Mouse (Mus musculus) CH12.LX (cell line): Measurements from ENCODE around the gene Clcnka.

Experiments used
- CHD1 ChIP-seq: IDR thresholded peaks from 2 replicates; pipeline ENCODE4 v1.6.1; 2012; ENCODE audit warnings: low read depth, low read length, improper control_type of control experiment, inconsistent platforms
- CTCF ChIP-seq, 2 experiments: IDR thresholded peaks in 1 of 2; conservative IDR thresholded peaks in 1 of 2; 2 replicates each; pipeline ENCODE4 v1.5.1; 2011 to 2012; ENCODE audit warnings: low read depth in 2 of 2, low read length in 2 of 2, improper control_type of control experiment in 1 of 2, inconsistent platforms in 1 of 2, mild to moderate bottlenecking in 1 of 2, moderate library complexity in 1 of 2
- JUND ChIP-seq: conservative IDR thresholded peaks from 2 replicates; pipeline ENCODE4 v1.6.1; 2011; ENCODE audit warnings: low read depth, low read length, improper control_type of control experiment
- MXI1 ChIP-seq: IDR thresholded peaks from 2 replicates; pipeline ENCODE4 v1.6.1; 2011; ENCODE audit warnings: mild to moderate bottlenecking, low read depth, low read length, improper control_type of control experiment
- NRF1 ChIP-seq: IDR thresholded peaks from 2 replicates; pipeline ENCODE4 v1.6.1; 2014; ENCODE audit warnings: low read depth, mild to moderate bottlenecking, inconsistent platforms, low read length, improper control_type of control experiment, moderate library complexity
- POLR2AphosphoS2 ChIP-seq: IDR thresholded peaks from 2 replicates; pipeline ENCODE4 v1.6.1; 2011; ENCODE audit warnings: low read depth, low read length, improper control_type of control experiment
- ZNF384 ChIP-seq: IDR thresholded peaks from 2 replicates; pipeline ENCODE4 v1.6.1; 2012; ENCODE audit warnings: low read depth, low read length, improper control_type of control experiment, inconsistent platforms

DNA sequence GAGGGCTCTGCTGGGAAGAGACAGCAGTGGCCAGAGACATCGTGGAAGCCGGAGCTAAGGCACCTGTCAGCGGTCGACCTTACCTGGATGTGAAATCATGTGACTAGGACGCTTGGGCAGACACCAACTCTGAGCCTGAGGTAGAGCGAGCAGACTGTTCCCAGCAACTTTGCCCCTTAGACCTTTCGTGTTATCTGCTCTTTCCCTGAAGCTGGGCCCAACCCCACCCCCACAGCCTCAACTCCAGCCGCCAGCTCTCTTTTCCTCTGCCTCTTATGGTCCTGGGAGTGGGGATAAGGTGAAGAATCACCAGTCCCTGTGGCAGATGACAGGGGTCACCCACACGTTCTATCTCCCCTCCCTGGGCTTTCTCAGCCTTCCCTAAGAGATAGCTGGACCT lies 22.4 kb upstream of the Clcnka start:
- TF ChIP-seq NRF1 (no peak), POLR2AphosphoS2 (no peak), CHD1 (no peak), CTCF (conservative IDR thresholded peaks at IDR 0.05 in 1 of 2, IDR thresholded peaks at IDR 0.05 in 1 of 2; ENCODE audit: low read depth in 2 of 2, low read length in 2 of 2) (no peak), MXI1 (no peak), ZNF384 (no peak), JUND (no peak)
